Mouse (Mus musculus) myocyte (in vitro differentiated cells): ENCODE measurements around the gene Dlg2. TPM values are rescaled to one million over a fixed set of nuclear protein-coding genes. Genes with fewer than 3 reads are reported as not detected.

Experiments
- H3K27me3 ChIP-seq: one replicate; pipeline ENCODE4 v1.6.1; 2011; ENCODE audit not compliant: control insufficient read depth, insufficient read depth, insufficient read length
- H3K36me3 ChIP-seq: one replicate; pipeline ENCODE4 v1.6.1; 2011; ENCODE audit not compliant: control insufficient read depth, insufficient read depth
- H3K4me2 ChIP-seq: one replicate; pipeline ENCODE4 v1.6.1; 2011; ENCODE audit warnings: low read depth, control low read depth
- H3K4me3 ChIP-seq: one replicate; pipeline ENCODE4 v1.5.1; 2011; ENCODE audit warnings: mild to moderate bottlenecking, control low read depth, moderate library complexity
- H3K79me2 ChIP-seq: one replicate; pipeline ENCODE4 v1.6.1; 2011; ENCODE audit not compliant: control insufficient read depth, insufficient read depth
- H3ac ChIP-seq: one replicate; pipeline ENCODE4 v1.6.1; 2011; ENCODE audit not compliant: control insufficient read depth, insufficient read length
- CEBPB ChIP-seq: IDR thresholded peaks from 2 replicates; pipeline ENCODE4 v1.6.1; 2011; ENCODE audit warnings: mild to moderate bottlenecking, moderate library complexity; ENCODE audit not compliant: poor library complexity, insufficient read depth, severe bottlenecking
- E2F4 ChIP-seq: IDR thresholded peaks from one replicate; pipeline ENCODE4 v1.6.1; 2011; ENCODE audit warnings: mild to moderate bottlenecking, control low read depth, moderate library complexity; ENCODE audit not compliant: insufficient read depth
- MAX ChIP-seq: IDR thresholded peaks from one replicate; pipeline ENCODE4 v1.6.1; 2011; ENCODE audit warnings: low read depth, mild to moderate bottlenecking, control low read depth
- MYOD1 ChIP-seq, 3 experiments: IDR thresholded peaks; one replicate each; pipeline ENCODE4 v1.6.1; 2011; ENCODE audit warnings: control low read depth in 2 of 3, low read depth in 2 of 3, mild to moderate bottlenecking in 2 of 3, moderate library complexity in 1 of 3; ENCODE audit not compliant: insufficient read length in 2 of 3, control insufficient read depth in 1 of 3
- MYOG ChIP-seq, 3 experiments: IDR thresholded peaks; one replicate each; pipeline ENCODE4 v1.6.1; 2011; ENCODE audit warnings: control low read depth in 2 of 3, low read depth in 2 of 3, mild to moderate bottlenecking in 2 of 3; ENCODE audit not compliant: insufficient read length in 2 of 3, control insufficient read depth in 1 of 3, insufficient read depth in 1 of 3
- POLR2A ChIP-seq: IDR thresholded peaks from one replicate; pipeline ENCODE4 v1.6.1; 2011; ENCODE audit warnings: low read depth, mild to moderate bottlenecking, control low read depth, moderate library complexity; ENCODE audit not compliant: insufficient read length
- POLR2AphosphoS2 ChIP-seq: IDR thresholded peaks from one replicate; pipeline ENCODE4 v1.6.1; 2011; ENCODE audit warnings: low read depth, control low read depth; ENCODE audit not compliant: insufficient read length
- REST ChIP-seq: IDR thresholded peaks from one replicate; pipeline ENCODE4 v1.6.1; 2011; ENCODE audit warnings: mild to moderate bottlenecking, control low read depth, moderate library complexity; ENCODE audit not compliant: insufficient read depth, insufficient read length
- SRF ChIP-seq: IDR thresholded peaks from one replicate; pipeline ENCODE4 v1.6.1; 2011; ENCODE audit warnings: low read depth; ENCODE audit not compliant: control insufficient read depth, insufficient read length
- TCF12 ChIP-seq: IDR thresholded peaks from one replicate; pipeline ENCODE4 v1.6.1; 2011; ENCODE audit warnings: mild to moderate bottlenecking, control low read depth; ENCODE audit not compliant: poor library complexity, insufficient read depth, severe bottlenecking
- TCF3 ChIP-seq: IDR thresholded peaks from one replicate; pipeline ENCODE4 v1.6.1; 2011; ENCODE audit warnings: low read depth, control low read depth; ENCODE audit not compliant: insufficient read length
- USF1 ChIP-seq: IDR thresholded peaks from one replicate; pipeline ENCODE4 v1.6.1; 2011; ENCODE audit warnings: low read depth, mild to moderate bottlenecking, control low read depth, moderate library complexity
- polyA plus RNA-seq: library from polyadenylated mRNA; unstranded; fragments of >200 nt; fragmentation: generic; extraction: Trizol; gene quantifications from one replicate; pipeline ENCODE4 v1.2.1, GENCODE M21; 2012; ENCODE audit warnings: missing spikeins

Dlg2 gene
- polyA plus RNA-seq, 1 experiment = 0.65 TPM

GRCm38 (mm10) chr7:90736369-90736768 lies 259.9 kb downstream of the Dlg2 start:
- H3K4me2 ChIP-seq = no peak overlapping the region

GRCm38 (mm10) chr7:90748636-90749035 lies 272.2 kb downstream of the Dlg2 start:
- TF ChIP-seq REST (no peak), SRF (no peak), CEBPB (no peak), TCF3 (no peak), E2F4 (no peak), USF1 (no peak), POLR2A (no peak), MYOD1 (IDR thresholded peaks at IDR 0.05; ENCODE audit: control insufficient read depth in 1 of 3, insufficient read length in 2 of 3, low read depth in 2 of 3) (no peak), TCF12 (no peak), POLR2AphosphoS2 (no peak), MAX (no peak), MYOG (IDR thresholded peaks at IDR 0.05; ENCODE audit: control insufficient read depth in 1 of 3, insufficient read depth in 1 of 3, insufficient read length in 2 of 3, low read depth in 2 of 3) (no peak)
- no peaks in the 10 kb centered on the region for H3K27me3 ChIP-seq
- no peak overlapping the region for H3K4me3 ChIP-seq
- H3K4me2 ChIP-seq = no peak overlapping the region
- H3K36me3 ChIP-seq = no peaks in the 10 kb centered on the region
- no peaks in the 10 kb centered on the region for H3K79me2 ChIP-seq
- no peak overlapping the region for H3ac ChIP-seq

More at GRCm38 (mm10) chr7:90736369-90736768, 259.9 kb downstream of the Dlg2 start:
- TF ChIP-seq E2F4 (no peak), MYOG (IDR thresholded peaks at IDR 0.05; ENCODE audit: control insufficient read depth in 1 of 3, insufficient read depth in 1 of 3, insufficient read length in 2 of 3, low read depth in 2 of 3) (no peak), POLR2A (no peak), REST (no peak), TCF3 (no peak), MYOD1 (IDR thresholded peaks at IDR 0.05; ENCODE audit: control insufficient read depth in 1 of 3, insufficient read length in 2 of 3, low read depth in 2 of 3) (no peak), TCF12 (no peak), POLR2AphosphoS2 (no peak), MAX (no peak), CEBPB (no peak), SRF (no peak), USF1 (no peak)
- no peak overlapping the region for H3ac ChIP-seq
- no peak overlapping the region for H3K4me3 ChIP-seq
- H3K27me3 ChIP-seq = no peaks in the 10 kb centered on the region
- H3K79me2 ChIP-seq = no peaks in the 10 kb centered on the region
- H3K36me3 ChIP-seq = no peaks in the 10 kb centered on the region

- no peaks in the 10 kb centered on the region for H3K79me2 ChIP-seq
- no peak overlapping the region for H3K4me3 ChIP-seq
- H3ac ChIP-seq = no peak overlapping the region
- TF ChIP-seq TCF3 = no peak
- TF ChIP-seq MAX = no peak
- no peak for TF ChIP-seq MYOD1 (IDR thresholded peaks at IDR 0.05; ENCODE audit: control insufficient read depth in 1 of 3, insufficient read length in 2 of 3, low read depth in 2 of 3)
- no peak for TF ChIP-seq MYOG (IDR thresholded peaks at IDR 0.05; ENCODE audit: control insufficient read depth in 1 of 3, insufficient read depth in 1 of 3, insufficient read length in 2 of 3, low read depth in 2 of 3)
- no peak for TF ChIP-seq CEBPB
- TF ChIP-seq POLR2AphosphoS2 = no peak
- TF ChIP-seq TCF12 = no peak
- no peak for TF ChIP-seq SRF
- TF ChIP-seq USF1 = no peak
- no peak for TF ChIP-seq E2F4
- no peak for TF ChIP-seq POLR2A
- TF ChIP-seq REST = no peak
- H3K36me3 ChIP-seq = no peaks in the 10 kb centered on the region
- H3K27me3 ChIP-seq = no peaks in the 10 kb centered on the region
- no peak overlapping the region for H3K4me2 ChIP-seq
Observed at GRCm38 (mm10) chr7:90787945-90788344, 311.5 kb downstream of the Dlg2 start.

- H3K36me3 ChIP-seq = no peaks in the 10 kb centered on the region
- no peak for TF ChIP-seq POLR2AphosphoS2
- TF ChIP-seq USF1 = no peak
- no peak for TF ChIP-seq POLR2A
- no peak for TF ChIP-seq MAX
- no peak for TF ChIP-seq MYOG (IDR thresholded peaks at IDR 0.05; ENCODE audit: control insufficient read depth in 1 of 3, insufficient read depth in 1 of 3, insufficient read length in 2 of 3, low read depth in 2 of 3)
- no peak for TF ChIP-seq REST
- TF ChIP-seq CEBPB = no peak
- no peak for TF ChIP-seq TCF3
- TF ChIP-seq TCF12 = no peak
- no peak for TF ChIP-seq E2F4
- TF ChIP-seq MYOD1 (IDR thresholded peaks at IDR 0.05; ENCODE audit: control insufficient read depth in 1 of 3, insufficient read length in 2 of 3, low read depth in 2 of 3) = no peak
- no peak for TF ChIP-seq SRF
- no peaks in the 10 kb centered on the region for H3K27me3 ChIP-seq
- no peak overlapping the region for H3ac ChIP-seq
- H3K79me2 ChIP-seq = no peaks in the 10 kb centered on the region
- no peak overlapping the region for H3K4me3 ChIP-seq
- no peak overlapping the region for H3K4me2 ChIP-seq
Observed at GRCm38 (mm10) chr7:90791522-90791921, 315.1 kb downstream of the Dlg2 start.

GRCm38 (mm10) chr7:90825640-90826039 lies 349.2 kb downstream of the Dlg2 start:
- no peak overlapping the region for H3ac ChIP-seq
- H3K27me3 ChIP-seq = no peaks in the 10 kb centered on the region

More at GRCm38 (mm10) chr7:90825640-90826039, 349.2 kb downstream of the Dlg2 start:
- H3K4me3 ChIP-seq = no peak overlapping the region
- TF ChIP-seq MAX (no peak), TCF12 (no peak), TCF3 (no peak), E2F4 (no peak), MYOD1 (IDR thresholded peaks at IDR 0.05; ENCODE audit: control insufficient read depth in 1 of 3, insufficient read length in 2 of 3, low read depth in 2 of 3) (no peak), SRF (no peak), POLR2A (no peak), USF1 (no peak), CEBPB (no peak), REST (no peak), POLR2AphosphoS2 (no peak), MYOG (IDR thresholded peaks at IDR 0.05; ENCODE audit: control insufficient read depth in 1 of 3, insufficient read depth in 1 of 3, insufficient read length in 2 of 3, low read depth in 2 of 3) (no peak)
- H3K36me3 ChIP-seq = no peaks in the 10 kb centered on the region
- no peaks in the 10 kb centered on the region for H3K79me2 ChIP-seq
- no peak overlapping the region for H3K4me2 ChIP-seq
